In the genomic region with DNA sequence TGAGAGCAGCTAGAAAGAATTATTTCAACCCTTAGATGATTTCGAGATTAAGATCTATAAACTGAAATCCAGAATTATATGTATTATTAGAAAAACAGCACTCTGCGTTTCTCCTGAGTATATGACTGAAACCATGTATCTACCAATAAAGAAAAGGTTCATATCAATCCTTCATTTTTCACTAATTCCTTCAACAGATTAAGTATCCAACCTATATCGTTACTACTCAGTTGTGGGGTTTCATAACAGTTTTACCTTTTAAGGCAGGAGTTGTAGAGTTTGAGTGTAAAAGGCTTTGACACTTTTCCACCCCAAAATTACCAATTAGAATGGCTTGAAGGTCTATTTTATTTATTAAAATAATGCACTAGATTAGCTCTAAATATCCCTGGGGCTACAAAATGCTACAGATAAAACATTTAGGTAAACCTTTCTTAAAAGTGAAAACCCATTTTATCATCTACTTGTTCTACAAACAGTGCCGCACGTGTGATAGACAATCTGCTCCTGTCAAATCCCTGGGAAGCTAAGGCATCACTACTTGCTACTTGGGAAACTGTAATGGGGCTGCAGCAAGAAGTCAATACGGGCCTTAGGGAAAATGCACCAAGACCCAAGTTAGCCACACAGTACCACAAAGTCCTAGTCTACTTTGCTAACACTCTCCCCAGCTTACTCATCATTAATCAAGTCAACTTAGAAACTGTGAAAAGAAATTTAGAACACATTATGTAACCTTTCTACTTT, we compare ENCODE assay signal across 8 mouse cellular contexts. TPM values are rescaled to one million over a fixed set of nuclear protein-coding genes. Genes with fewer than 3 reads are reported as not detected.
A peak's percentile ranks its signal among the peaks of the same experiment; 100 is the strongest.
DNase-seq lines count a peak whose midpoint lies in the region; ATAC-seq and TF ChIP-seq lines count a peak whose summit lies in the region.

No protein-coding gene starts in this region.

- TF ChIP-seq CTCF in intestine, postnatal 0 days (IDR thresholded peaks at IDR 0.05; ENCODE audit: low read depth), result no peak

- no peak overlapping the region for H3K27ac ChIP-seq in lung, embryonic 15.5 days
- H3K27ac ChIP-seq in embryonic facial prominence, embryonic 11.5 days (replicated peaks; ENCODE audit: low read depth, low read length), result no peak overlapping the region
- H3K27ac ChIP-seq in intestine, postnatal 0 days (ENCODE audit: low read depth, low read length), result no peak overlapping the region
- no peak overlapping the region for H3K27ac ChIP-seq in neural tube, embryonic 15.5 days (replicated peaks)

- H3K4me1 ChIP-seq in lung, embryonic 15.5 days, result peaks cover 20% of the 10 kb centered on the region
- H3K4me1 ChIP-seq in embryonic facial prominence, embryonic 11.5 days (ENCODE audit: control insufficient read depth, insufficient read depth, low read length), result no peaks in the 10 kb centered on the region
- H3K4me1 ChIP-seq in intestine, postnatal 0 days (replicated peaks; ENCODE audit: control insufficient read depth, insufficient read depth, low read length), result 0 out of 2 replicates have a peak, but pooled peaks cover 3% of the 10 kb centered on the region
- peaks cover 34% of the 10 kb centered on the region for H3K4me1 ChIP-seq in neural tube, embryonic 15.5 days

- peak overlapping the region; percentile 83 for H3K4me3 ChIP-seq in lung, embryonic 15.5 days
- H3K4me3 ChIP-seq in embryonic facial prominence, embryonic 11.5 days (ENCODE audit: low read depth, low read length), result peak overlapping the region; percentile 25
- H3K4me3 ChIP-seq in intestine, postnatal 0 days (ENCODE audit: low read depth, low read length), result peak overlapping the region; percentile 78
- peak overlapping the region; percentile 21 for H3K4me3 ChIP-seq in neural tube, embryonic 15.5 days (replicated peaks)

- 26% methylated on average over 6 of the region's 6 CpGs for WGBS in lung, embryonic 15.5 days
- 45% methylated on average over 6 of the region's 6 CpGs for WGBS in embryonic facial prominence, embryonic 11.5 days
- 25% methylated on average over 6 of the region's 6 CpGs for WGBS in intestine, postnatal 0 days
- WGBS in neural tube, embryonic 15.5 days, result 49% methylated on average over 6 of the region's 6 CpGs

- H3K36me3 ChIP-seq in lung, embryonic 15.5 days, result no peaks in the 10 kb centered on the region
- H3K36me3 ChIP-seq in embryonic facial prominence, embryonic 11.5 days (replicated peaks; ENCODE audit: control insufficient read depth, insufficient read depth, low read depth, low read length), result no peaks in the 10 kb centered on the region
- H3K36me3 ChIP-seq in intestine, postnatal 0 days (ENCODE audit: control insufficient read depth, insufficient read depth), result no peaks in the 10 kb centered on the region
- no peaks in the 10 kb centered on the region for H3K36me3 ChIP-seq in neural tube, embryonic 15.5 days

- no peak for ATAC-seq in lung, embryonic 15.5 days (ENCODE audit: borderline replicate concordance, extremely low read depth, low FRiP score, low TSS enrichment)
- no peak for ATAC-seq in embryonic facial prominence, embryonic 11.5 days (replicated peaks; ENCODE audit: insufficient number of reproducible peaks, low FRiP score, low TSS enrichment, low read depth)
- ATAC-seq in intestine, postnatal 0 days, result no peak
- no peak for ATAC-seq in neural tube, embryonic 15.5 days (ENCODE audit: low FRiP score)

- peak overlapping the region; percentile 58 for H3K4me2 ChIP-seq in lung, embryonic 15.5 days
- H3K4me2 ChIP-seq in embryonic facial prominence, embryonic 11.5 days (ENCODE audit: low read depth, low read length), result peak overlapping the region; percentile 52
- H3K4me2 ChIP-seq in intestine, postnatal 0 days (replicated peaks; ENCODE audit: low read depth), result peak overlapping the region; percentile 71
- H3K4me2 ChIP-seq in neural tube, embryonic 15.5 days, result peak overlapping the region; percentile 65

- H3K27me3 ChIP-seq in lung, embryonic 15.5 days, result no peaks in the 10 kb centered on the region
- no peaks in the 10 kb centered on the region for H3K27me3 ChIP-seq in embryonic facial prominence, embryonic 11.5 days (ENCODE audit: control insufficient read depth, insufficient read depth, low read length)
- H3K27me3 ChIP-seq in intestine, postnatal 0 days (replicated peaks; ENCODE audit: control insufficient read depth, insufficient read depth, low read length), result no peaks in the 10 kb centered on the region
- no peaks in the 10 kb centered on the region for H3K27me3 ChIP-seq in neural tube, embryonic 15.5 days (replicated peaks)

- H3K9ac ChIP-seq in lung, embryonic 15.5 days, result 0 out of 2 replicates have a peak overlapping the region, but pooled peaks have one; percentile 23
- no peak overlapping the region; the same call in 1 of the 2 replicates for H3K9ac ChIP-seq in embryonic facial prominence, embryonic 11.5 days (replicated peaks; ENCODE audit: low read length)
- H3K9ac ChIP-seq in intestine, postnatal 0 days (ENCODE audit: low read depth, low read length), result peak overlapping the region; percentile 28; the same call in 1 of the 2 replicates
- no peak overlapping the region for H3K9ac ChIP-seq in neural tube, embryonic 15.5 days (replicated peaks)

- no peak for DNase-seq in lung, postnatal 25 days (ENCODE audit: low spot score)
- peak; percentile 7 for DNase-seq in embryonic facial prominence, embryonic 11.5 days (ENCODE audit: low spot score)
- DNase-seq in c-Kit-positive CD71-positive TER-119-positive erythroid progenitor cells, embryonic 14.5 days (ENCODE audit: low spot score), result no peak
- DNase-seq in thymus, postnatal 14 days, result no peak
- no peak for DNase-seq in lung, postnatal 4 days

- no peaks in the 10 kb centered on the region for H3K9me3 ChIP-seq in lung, embryonic 15.5 days
- H3K9me3 ChIP-seq in embryonic facial prominence, embryonic 11.5 days (replicated peaks; ENCODE audit: control insufficient read depth, low read length), result no peaks in the 10 kb centered on the region
- no peaks in the 10 kb centered on the region for H3K9me3 ChIP-seq in intestine, postnatal 0 days (ENCODE audit: control insufficient read depth)
- no peaks in the 10 kb centered on the region for H3K9me3 ChIP-seq in neural tube, embryonic 15.5 days (replicated peaks)

RNA-seq across cellular contexts. Expression of a gene that starts 2.1 kb away (rescaled TPM):
- 132 and 137 TPM in 2 replicates for polyA plus RNA-seq in lung, embryonic 15.5 days (2015; fragmentation: Nextera tagmentation; extraction: Ambion mirVana)
- polyA plus RNA-seq in embryonic facial prominence, embryonic 11.5 days (2014; fragmentation: Nextera tagmentation; extraction: Ambion mirVana), result 184 and 200 TPM in 2 replicates
- 57.2 and 64.2 TPM in 2 replicates for polyA plus RNA-seq in intestine, postnatal 0 days (2015; fragmentation: Nextera tagmentation; extraction: Ambion mirVana)
- 101 and 117 TPM in 2 replicates for polyA plus RNA-seq in neural tube, embryonic 15.5 days (2015; fragmentation: Nextera tagmentation; extraction: Ambion mirVana)

RNA-seq across cellular contexts. Expression of a gene that starts 23.0 kb away (rescaled TPM):
- polyA plus RNA-seq in lung, embryonic 15.5 days (2015; fragmentation: Nextera tagmentation; extraction: Ambion mirVana), result 30.3 and 32.3 TPM in 2 replicates
- polyA plus RNA-seq in embryonic facial prominence, embryonic 11.5 days (2014; fragmentation: Nextera tagmentation; extraction: Ambion mirVana), result 35.8 and 38.0 TPM in 2 replicates
- 26.0 and 29.2 TPM in 2 replicates for polyA plus RNA-seq in intestine, postnatal 0 days (2015; fragmentation: Nextera tagmentation; extraction: Ambion mirVana)
- 40.6 and 41.5 TPM in 2 replicates for polyA plus RNA-seq in neural tube, embryonic 15.5 days (2015; fragmentation: Nextera tagmentation; extraction: Ambion mirVana)

RNA-seq across cellular contexts. Expression of a gene that starts 32.6 kb away (rescaled TPM):
- polyA plus RNA-seq in lung, embryonic 15.5 days (2015; fragmentation: Nextera tagmentation; extraction: Ambion mirVana), result 1.4 and 1.6 TPM in 2 replicates
- 2.3 TPM in 2 replicates for polyA plus RNA-seq in embryonic facial prominence, embryonic 11.5 days (2014; fragmentation: Nextera tagmentation; extraction: Ambion mirVana)
- polyA plus RNA-seq in intestine, postnatal 0 days (2015; fragmentation: Nextera tagmentation; extraction: Ambion mirVana), result 0.60 and 0.67 TPM in 2 replicates
- 12.8 and 15.5 TPM in 2 replicates for polyA plus RNA-seq in neural tube, embryonic 15.5 days (2015; fragmentation: Nextera tagmentation; extraction: Ambion mirVana)

Comparison
In these comparisons a context has a peak if more than half of its experiments do, and no peak if none do; other contexts are left out.
1. H3K4me3 ChIP-seq: peak in every context shown above with its lines; median percentile 83 in lung, embryonic 15.5 days; 78 in intestine, postnatal 0 days; 25 in embryonic facial prominence, embryonic 11.5 days; 21 in neural tube, embryonic 15.5 days.
2. H3K9ac ChIP-seq: peak in lung, embryonic 15.5 days (single experiment) and intestine, postnatal 0 days (single experiment); none in embryonic facial prominence, embryonic 11.5 days (single experiment) and neural tube, embryonic 15.5 days (single experiment).
3. Peak in every context shown above with its lines, with median percentiles within 50 percentile points of each other: H3K4me2 ChIP-seq.